Comparison of ENCODE assay signal across 8 mouse cellular contexts in the genomic region with DNA sequence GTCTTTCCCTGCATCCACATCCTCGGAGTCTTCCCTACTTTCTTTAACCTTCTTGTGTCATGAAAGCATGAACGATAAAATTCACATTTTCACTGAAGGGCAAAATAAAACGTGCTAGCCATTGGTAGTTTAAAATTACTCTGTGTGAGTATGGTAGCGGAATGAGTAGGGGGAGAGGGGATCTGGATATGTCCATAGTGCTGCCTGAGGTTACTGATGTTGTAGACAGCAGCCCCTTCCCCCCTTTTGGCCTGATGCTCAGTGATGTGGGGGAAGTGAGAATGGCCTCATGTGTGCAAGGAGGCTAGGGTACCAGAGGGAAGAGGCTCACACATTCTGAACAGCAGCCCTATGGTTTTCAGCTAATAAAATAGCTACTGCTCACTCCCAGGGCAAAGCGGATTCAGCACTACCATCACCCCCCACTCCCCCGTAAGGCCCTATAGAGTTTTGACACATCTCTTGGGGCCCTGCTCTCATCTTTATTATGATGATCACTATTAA. TPM values are rescaled to one million over a fixed set of nuclear protein-coding genes. Genes with fewer than 3 reads are reported as not detected.
DNase-seq lines count a peak whose midpoint lies in the region; ATAC-seq lines count a peak whose summit lies in the region.

No protein-coding gene starts in this region.

- H3K27me3 ChIP-seq in liver, embryonic 11.5 days (replicated peaks; ENCODE audit: control insufficient read depth, insufficient read depth, low read length), result peaks cover 51% of the 10 kb centered on the region
- H3K27me3 ChIP-seq in embryonic facial prominence, embryonic 12.5 days, result peaks cover 3% of the 10 kb centered on the region; the same call in 1 of the 2 replicates
- H3K27me3 ChIP-seq in hindbrain, embryonic 15.5 days, result no peaks in the 10 kb centered on the region

- peak; percentile 36 for DNase-seq in liver, embryonic 11.5 days (ENCODE audit: low spot score)
- no peak for DNase-seq in liver
- DNase-seq in neural tube, embryonic 10.5 days (ENCODE audit: extremely low spot score, low spot score), result peak; percentile 33
- no peak for DNase-seq in thymus, adult 18-20 months
- no peak for DNase-seq in left cerebral cortex, adult 9 months (ENCODE audit: low spot score in 2 of 2)
- DNase-seq in right cerebral cortex, postnatal 25 days, result no peak

- no peaks in the 10 kb centered on the region for H3K36me3 ChIP-seq in liver, embryonic 11.5 days (ENCODE audit: control insufficient read depth, insufficient read depth, low read length)
- H3K36me3 ChIP-seq in embryonic facial prominence, embryonic 12.5 days, result no peaks in the 10 kb centered on the region
- no peaks in the 10 kb centered on the region for H3K36me3 ChIP-seq in hindbrain, embryonic 15.5 days

- no peak for ATAC-seq in liver, embryonic 11.5 days (replicated peaks; ENCODE audit: low FRiP score)
- ATAC-seq in embryonic facial prominence, embryonic 12.5 days (ENCODE audit: insufficient number of reproducible peaks, insufficient read depth, low FRiP score, low TSS enrichment), result no peak
- no peak for ATAC-seq in hindbrain, embryonic 15.5 days (ENCODE audit: low FRiP score, low read depth)

- H3K27ac ChIP-seq in liver, embryonic 11.5 days (ENCODE audit: low read depth, low read length), result no peak overlapping the region
- peak overlapping the region; percentile 97 for H3K27ac ChIP-seq in embryonic facial prominence, embryonic 12.5 days
- H3K27ac ChIP-seq in hindbrain, embryonic 15.5 days (replicated peaks), result peak overlapping the region; percentile 93

- H3K9me3 ChIP-seq in liver, embryonic 11.5 days (ENCODE audit: control insufficient read depth, low read length), result no peaks in the 10 kb centered on the region
- no peaks in the 10 kb centered on the region for H3K9me3 ChIP-seq in embryonic facial prominence, embryonic 12.5 days
- no peaks in the 10 kb centered on the region for H3K9me3 ChIP-seq in hindbrain, embryonic 15.5 days

- H3K9ac ChIP-seq in liver, embryonic 11.5 days (ENCODE audit: low read depth, low read length), result no peak overlapping the region; the same call in 1 of the 2 replicates
- peak overlapping the region; percentile 82 for H3K9ac ChIP-seq in embryonic facial prominence, embryonic 12.5 days
- H3K9ac ChIP-seq in hindbrain, embryonic 15.5 days, result peak overlapping the region; percentile 75

- peak overlapping the region; percentile 63 for H3K4me3 ChIP-seq in liver, embryonic 11.5 days (ENCODE audit: low read depth, low read length)
- H3K4me3 ChIP-seq in embryonic facial prominence, embryonic 12.5 days, result peak overlapping the region; percentile 84
- peak overlapping the region; percentile 91 for H3K4me3 ChIP-seq in hindbrain, embryonic 15.5 days

- no peaks in the 10 kb centered on the region for H3K4me1 ChIP-seq in liver, embryonic 11.5 days (replicated peaks; ENCODE audit: control insufficient read depth, insufficient read depth, low read length)
- peaks cover 11% of the 10 kb centered on the region; the same call in 1 of the 2 replicates for H3K4me1 ChIP-seq in embryonic facial prominence, embryonic 12.5 days
- peaks cover 19% of the 10 kb centered on the region for H3K4me1 ChIP-seq in hindbrain, embryonic 15.5 days (replicated peaks)

- H3K4me2 ChIP-seq in liver, embryonic 11.5 days, result peak overlapping the region; percentile 70
- peak overlapping the region; percentile 76 for H3K4me2 ChIP-seq in embryonic facial prominence, embryonic 12.5 days (replicated peaks)
- H3K4me2 ChIP-seq in hindbrain, embryonic 15.5 days, result peak overlapping the region; percentile 71

- WGBS in liver, embryonic 11.5 days, result 7% methylated on average over 6 of the region's 6 CpGs
- 2% methylated on average over 6 of the region's 6 CpGs for WGBS in embryonic facial prominence, embryonic 12.5 days
- 5% methylated on average over 6 of the region's 6 CpGs for WGBS in hindbrain, embryonic 15.5 days

RNA-seq across cellular contexts. Expression of gene Flrt2, which starts 4.5 kb away (rescaled TPM):
- 8.6 and 9.9 TPM in 2 replicates for polyA plus RNA-seq in liver, embryonic 11.5 days (2014; fragmentation: Nextera tagmentation; extraction: Ambion mirVana)
- 64.8 and 90.3 TPM in 2 replicates for polyA plus RNA-seq in embryonic facial prominence, embryonic 12.5 days (2016; fragmentation: Nextera tagmentation; extraction: Ambion mirVana)
- polyA plus RNA-seq in hindbrain, embryonic 15.5 days (2015; fragmentation: Nextera tagmentation; extraction: Ambion mirVana), result 24.7 and 26.9 TPM in 2 replicates

Comparison
In these comparisons a context has a peak if more than half of its experiments do, and no peak if none do; other contexts are left out.
1. DNase-seq: peak in liver, embryonic 11.5 days (single experiment) and neural tube, embryonic 10.5 days (single experiment); none in liver (single experiment), thymus, adult 18-20 months (0 of 2), left cerebral cortex, adult 9 months (0 of 2) and right cerebral cortex, postnatal 25 days (single experiment).
2. Peak in every context shown above with its lines, with median percentiles within 50 percentile points of each other: H3K4me2 ChIP-seq and H3K4me3 ChIP-seq.